Mouse (Mus musculus): Measurements from ENCODE around the gene Gm43517. TPM values are rescaled to one million over a fixed set of nuclear protein-coding genes. Genes with fewer than 3 reads are reported as not detected.

The Gm43517 gene
- total RNA-seq (2012; rRNA removed) (not detected in 2 replicates), total RNA-seq (2014; rRNA removed) (not detected in 2 replicates), polyA plus RNA-seq (2012; ENCODE audit: insufficient read length, low read depth) (not detected in 2 replicates)

- TF ChIP-seq JUN (IDR thresholded peaks at IDR 0.05; ENCODE audit: insufficient read depth, low read depth, low read length) (no peak), HCFC1 (IDR thresholded peaks at IDR 0.05; ENCODE audit: low read depth, low read length) (no peak), CHD1 (IDR thresholded peaks at IDR 0.05; ENCODE audit: low read depth, low read length) (no peak), ELF1 (IDR thresholded peaks at IDR 0.05; ENCODE audit: low read depth, low read length) (no peak), RCOR1 (conservative IDR thresholded peaks at IDR 0.05; ENCODE audit: low read depth, low read length) (no peak), MXI1 (IDR thresholded peaks at IDR 0.05; ENCODE audit: low read depth, low read length) (no peak), KAT2A (IDR thresholded peaks at IDR 0.05; ENCODE audit: insufficient replicate concordance, low read length) (no peak), USF2 (conservative IDR thresholded peaks at IDR 0.05; ENCODE audit: low read depth, low read length) (no peak), JUND (conservative IDR thresholded peaks at IDR 0.05; ENCODE audit: low read depth, low read length) (no peak)
- DNase-seq (ENCODE audit: extremely low read depth) = no peak
- no peak within 1 kb of the TSS for H3K9ac ChIP-seq (ENCODE audit: insufficient read depth, low read depth)
- H3K27me3 ChIP-seq (replicated peaks) = no peaks in the 10 kb centered on the region
- H3K4me3 ChIP-seq (replicated peaks in 1 of 3; ENCODE audit: low read depth in 2 of 3, low read length in 2 of 3, poor library complexity in 1 of 3) = no peak within 1 kb of the TSS
- no peaks in the 10 kb centered on the region for H3K36me3 ChIP-seq (replicated peaks in 1 of 2; ENCODE audit: control insufficient read depth in 1 of 2, insufficient read depth in 1 of 2, low read length in 1 of 2)
- dilution Hi-C loops (cut with MboI; ENCODE audit: extremely low pct_ligation_motif_present, extremely low pct_unique_long_range_greater_than_20kb, low sequenced_read_pairs) = no loop called here
- in situ Hi-C loops (cut with MboI; ENCODE audit: low pct_ligation_motif_present, low pct_unique_long_range_greater_than_20kb, low sequenced_read_pairs) = no loop called here
- no peak within 1 kb of the TSS for H3K4me2 ChIP-seq (ENCODE audit: insufficient read depth, low read depth, poor library complexity, severe bottlenecking)
- H3K27ac ChIP-seq (ENCODE audit: insufficient read depth, low read depth) = no peak within 1 kb of the TSS
- H3K9me3 ChIP-seq (replicated peaks; ENCODE audit: low read length) = peaks cover 37% of the 10 kb centered on the region
- no peaks in the 10 kb centered on the region for H3K79me2 ChIP-seq (replicated peaks; ENCODE audit: control insufficient read depth, extremely low read depth, insufficient read depth, poor library complexity, severe bottlenecking)
- H3K4me1 ChIP-seq (ENCODE audit: control insufficient read depth in 1 of 2, insufficient read depth in 2 of 2) = no peaks in the 10 kb centered on the region
Measured at GRCm38 (mm10) chr12:49384876-49385630, at the start of gene Gm43517. Gene Gm43517, plus strand, starts transcription at chr12:49385174.

GRCm38 (mm10) chr12:49349697-49350096 is 35.3 kb upstream of the Gm43517 start:
- dilution Hi-C loops (cut with MboI; ENCODE audit: extremely low pct_ligation_motif_present, extremely low pct_unique_long_range_greater_than_20kb, low sequenced_read_pairs) = no loop called here
- H3K79me2 ChIP-seq (replicated peaks; ENCODE audit: control insufficient read depth, extremely low read depth, insufficient read depth, poor library complexity, severe bottlenecking) = no peaks in the 10 kb centered on the region
- H3K27ac ChIP-seq (ENCODE audit: insufficient read depth, low read depth) = no peak overlapping the region
- peaks cover 11% of the 10 kb centered on the region for H3K9me3 ChIP-seq (replicated peaks; ENCODE audit: low read length)
- H3K9ac ChIP-seq (ENCODE audit: insufficient read depth, low read depth) = no peak overlapping the region
- no peak overlapping the region for H3K4me2 ChIP-seq (ENCODE audit: insufficient read depth, low read depth, poor library complexity, severe bottlenecking)
- no peak overlapping the region for H3K4me3 ChIP-seq (replicated peaks in 1 of 3; ENCODE audit: low read depth in 2 of 3, low read length in 2 of 3, poor library complexity in 1 of 3)
- no peaks in the 10 kb centered on the region for H3K27me3 ChIP-seq (replicated peaks)
- TF ChIP-seq BHLHE40 (IDR thresholded peaks at IDR 0.05; ENCODE audit: low read depth, low read length) = no peak
- H3K4me1 ChIP-seq (ENCODE audit: control insufficient read depth in 1 of 2, insufficient read depth in 2 of 2) = no peaks in the 10 kb centered on the region
- in situ Hi-C loops (cut with MboI; ENCODE audit: low pct_ligation_motif_present, low pct_unique_long_range_greater_than_20kb, low sequenced_read_pairs) = no loop called here
- H3K36me3 ChIP-seq (replicated peaks in 1 of 2; ENCODE audit: control insufficient read depth in 1 of 2, insufficient read depth in 1 of 2, low read length in 1 of 2) = no peaks in the 10 kb centered on the region
- no peak for DNase-seq (ENCODE audit: extremely low read depth)

- dilution Hi-C loops (cut with MboI; ENCODE audit: extremely low pct_ligation_motif_present, extremely low pct_unique_long_range_greater_than_20kb, low sequenced_read_pairs) (no loop called here), in situ Hi-C loops (cut with MboI; ENCODE audit: low pct_ligation_motif_present, low pct_unique_long_range_greater_than_20kb, low sequenced_read_pairs) (no loop called here)
- no peak overlapping the region for H3K4me2 ChIP-seq (ENCODE audit: insufficient read depth, low read depth, poor library complexity, severe bottlenecking)
- H3K27me3 ChIP-seq (replicated peaks) = no peaks in the 10 kb centered on the region
- H3K9me3 ChIP-seq (replicated peaks; ENCODE audit: low read length) = peaks cover 28% of the 10 kb centered on the region
- no peak for DNase-seq (ENCODE audit: extremely low read depth)
- H3K27ac ChIP-seq (ENCODE audit: insufficient read depth, low read depth) = no peak overlapping the region
- H3K4me3 ChIP-seq (replicated peaks in 1 of 3; ENCODE audit: low read depth in 2 of 3, low read length in 2 of 3, poor library complexity in 1 of 3) = no peak overlapping the region
- no peaks in the 10 kb centered on the region for H3K79me2 ChIP-seq (replicated peaks; ENCODE audit: control insufficient read depth, extremely low read depth, insufficient read depth, poor library complexity, severe bottlenecking)
- no peaks in the 10 kb centered on the region for H3K36me3 ChIP-seq (replicated peaks in 1 of 2; ENCODE audit: control insufficient read depth in 1 of 2, insufficient read depth in 1 of 2, low read length in 1 of 2)
- H3K4me1 ChIP-seq (ENCODE audit: control insufficient read depth in 1 of 2, insufficient read depth in 2 of 2) = no peaks in the 10 kb centered on the region
- no peak overlapping the region for H3K9ac ChIP-seq (ENCODE audit: insufficient read depth, low read depth)
- no peak for TF ChIP-seq PAX5 (IDR thresholded peaks at IDR 0.05; ENCODE audit: low read length)
- TF ChIP-seq ZC3H11A (IDR thresholded peaks at IDR 0.05; ENCODE audit: low read depth, low read length) = no peak
- no peak for TF ChIP-seq JUND (conservative IDR thresholded peaks at IDR 0.05; ENCODE audit: low read depth, low read length)
- no peak for TF ChIP-seq JUN (IDR thresholded peaks at IDR 0.05; ENCODE audit: insufficient read depth, low read depth, low read length)
- no peak for TF ChIP-seq SMC3 (IDR thresholded peaks at IDR 0.05; ENCODE audit: low read depth, low read length)
- TF ChIP-seq NELFE (IDR thresholded peaks at IDR 0.05; ENCODE audit: low read depth, low read length) = no peak
- TF ChIP-seq EP300 (IDR thresholded peaks at IDR 0.05; ENCODE audit: low read length) = no peak
- TF ChIP-seq MAFK (IDR thresholded peaks at IDR 0.05; ENCODE audit: insufficient replicate concordance, low read length) = no peak
- no peak for TF ChIP-seq ZKSCAN1 (IDR thresholded peaks at IDR 0.05; ENCODE audit: borderline replicate concordance, low read depth, low read length)
- TF ChIP-seq GABPA (IDR thresholded peaks at IDR 0.05; ENCODE audit: insufficient replicate concordance, low read depth, low read length) = no peak
- TF ChIP-seq MAX (IDR thresholded peaks at IDR 0.05; ENCODE audit: low read length) = no peak
- TF ChIP-seq MXI1 (IDR thresholded peaks at IDR 0.05; ENCODE audit: low read depth, low read length) = no peak
- TF ChIP-seq USF2 (conservative IDR thresholded peaks at IDR 0.05; ENCODE audit: low read depth, low read length) = no peak
- no peak for TF ChIP-seq NRF1 (IDR thresholded peaks at IDR 0.05; ENCODE audit: low read depth, low read length)
- TF ChIP-seq UBTF (IDR thresholded peaks at IDR 0.05; ENCODE audit: low read depth, low read length) = no peak
- no peak for TF ChIP-seq MEF2A (IDR thresholded peaks at IDR 0.05; ENCODE audit: borderline replicate concordance, low read depth, low read length)
- no peak for TF ChIP-seq POLR2A (IDR thresholded peaks at IDR 0.05; ENCODE audit: low read depth, low read length)
- no peak for TF ChIP-seq RAD21 (IDR thresholded peaks at IDR 0.05; ENCODE audit: low read depth, low read length)
- TF ChIP-seq TBP (conservative IDR thresholded peaks at IDR 0.05; ENCODE audit: low read depth, low read length) = no peak
Measured at GRCm38 (mm10) chr12:49368931-49369330, 16.0 kb upstream of the Gm43517 start.

Data from CH12.LX (cell line).